Mouse (Mus musculus): ENCODE measurements around the gene Pigk.
A peak's percentile ranks its signal among the peaks of the same experiment; 100 is the strongest.

Pigk gene

DNA sequence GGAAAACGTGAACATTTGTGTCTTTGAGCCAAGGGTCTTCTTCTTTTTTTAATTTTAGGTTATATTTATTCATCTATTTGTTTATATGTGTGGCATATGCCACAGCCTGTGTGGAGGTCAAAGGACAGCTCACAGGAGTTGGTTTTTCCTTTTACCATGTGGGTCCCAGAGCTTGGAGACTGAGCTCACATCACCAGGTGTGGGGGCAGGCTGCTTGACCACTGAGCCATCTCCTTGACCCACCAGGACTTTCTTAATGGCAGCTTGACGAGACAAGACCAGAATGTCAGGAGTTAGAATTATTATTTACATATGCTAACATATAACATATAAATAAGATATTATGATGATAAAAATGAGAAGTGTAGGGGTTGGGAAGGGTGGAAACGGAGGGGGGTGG, 182.2 kb downstream of the Pigk start:
- no peak for DNase-seq (ENCODE audit: low read depth in 2 of 2, low spot score in 2 of 2)

DNA sequence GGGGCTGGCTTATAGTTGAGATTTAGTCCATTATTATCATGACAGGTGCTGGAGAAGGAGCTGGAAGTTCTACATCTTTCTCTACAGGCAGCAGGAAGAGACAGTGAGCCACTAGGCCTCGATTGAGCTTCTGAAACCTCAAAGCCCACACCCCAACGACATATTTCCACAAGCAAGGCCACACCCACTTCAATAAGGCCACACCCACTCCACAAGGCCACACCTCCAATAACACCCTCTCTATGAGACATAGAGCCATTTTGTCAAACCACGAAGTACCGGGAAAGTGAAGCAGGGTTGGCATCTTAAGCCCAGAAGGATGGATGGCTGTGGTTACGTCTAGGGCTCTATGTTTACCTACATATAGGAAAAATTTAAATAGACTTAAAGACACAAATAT, 183.3 kb downstream of the Pigk start:
- no peak for DNase-seq (ENCODE audit: low read depth in 2 of 2, low spot score in 2 of 2)

DNA sequence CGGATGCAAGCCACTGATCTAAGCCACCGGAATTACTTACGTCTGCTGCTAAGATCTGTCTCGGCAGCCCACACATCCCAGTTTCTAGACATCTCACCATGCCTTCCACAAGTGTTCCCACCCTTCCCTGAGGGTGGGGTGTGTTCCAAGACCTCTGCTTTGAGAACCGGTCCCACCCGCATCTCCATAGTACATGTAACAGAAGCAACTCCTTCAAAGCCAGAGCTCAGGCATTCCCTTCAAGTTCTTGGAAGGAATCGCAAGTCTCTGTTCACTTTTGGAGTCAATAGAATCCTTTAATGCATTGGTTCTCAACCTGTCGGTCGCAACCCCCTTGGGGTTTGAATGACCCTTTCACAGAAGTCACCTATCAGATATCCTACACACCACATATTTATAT, 185.0 kb downstream of the Pigk start:
- no peak for DNase-seq (ENCODE audit: low read depth in 2 of 2, low spot score in 2 of 2)

DNA sequence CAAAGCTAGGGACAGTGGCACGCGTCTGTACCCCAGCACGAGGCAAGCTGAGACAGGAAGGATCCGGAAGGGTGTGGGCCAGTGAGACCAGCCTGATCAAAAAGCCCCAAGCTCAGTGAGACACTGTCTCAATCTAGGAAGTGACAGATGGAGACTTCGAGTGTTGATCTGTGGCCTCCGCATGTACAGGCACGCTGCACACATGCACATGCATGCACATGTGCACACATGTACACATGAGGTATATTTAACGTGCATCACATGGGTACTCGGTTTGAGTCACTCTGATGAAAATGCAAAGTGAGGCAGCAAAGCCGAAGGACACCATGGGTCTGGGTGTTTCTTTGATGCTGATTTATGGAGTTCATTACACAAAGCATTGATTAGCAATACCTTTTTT, 191.1 kb downstream of the Pigk start:
- no peak for DNase-seq (ENCODE audit: low read depth in 2 of 2, low spot score in 2 of 2)

DNA sequence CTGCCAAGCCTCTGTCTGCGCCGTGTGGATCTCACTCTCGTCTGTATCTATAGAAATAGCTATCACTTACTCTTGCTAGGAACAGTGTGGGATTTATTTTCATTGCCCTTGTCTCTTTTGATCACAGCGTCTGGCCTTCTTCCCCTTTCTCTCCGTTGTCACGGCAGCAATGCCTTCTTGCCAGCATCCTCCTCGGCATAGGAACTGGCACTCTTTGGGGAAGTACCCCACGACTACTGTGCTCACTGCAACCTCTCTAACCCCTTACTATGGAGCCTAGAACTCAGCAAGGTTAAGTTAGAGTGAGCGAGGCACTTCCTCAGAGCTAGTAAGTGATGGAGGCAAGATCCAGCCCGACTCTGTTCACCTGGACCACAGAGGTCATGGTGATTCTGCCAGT, 191.9 kb downstream of the Pigk start:
- no peak for DNase-seq (ENCODE audit: low read depth in 2 of 2, low spot score in 2 of 2)

DNA sequence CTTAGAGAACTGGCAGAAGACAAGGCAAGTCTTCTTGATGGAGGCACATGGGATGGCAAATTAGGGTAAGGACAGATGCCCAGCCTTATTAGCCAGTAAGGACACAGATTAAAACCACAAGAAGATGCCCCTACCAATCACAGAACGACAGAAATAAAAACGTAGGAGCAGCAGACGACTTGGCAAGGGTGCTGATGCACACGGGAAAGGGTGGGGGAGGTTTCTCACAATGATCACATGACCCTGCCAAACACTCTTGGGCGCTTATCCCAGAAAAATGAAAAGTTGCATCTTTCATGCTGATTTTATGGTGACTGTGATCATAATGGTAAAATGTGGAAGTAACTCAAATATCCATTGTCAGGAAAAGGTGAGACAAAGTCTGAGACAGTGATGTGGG, 193.2 kb downstream of the Pigk start:
- no peak for DNase-seq (ENCODE audit: low read depth in 2 of 2, low spot score in 2 of 2)

DNA sequence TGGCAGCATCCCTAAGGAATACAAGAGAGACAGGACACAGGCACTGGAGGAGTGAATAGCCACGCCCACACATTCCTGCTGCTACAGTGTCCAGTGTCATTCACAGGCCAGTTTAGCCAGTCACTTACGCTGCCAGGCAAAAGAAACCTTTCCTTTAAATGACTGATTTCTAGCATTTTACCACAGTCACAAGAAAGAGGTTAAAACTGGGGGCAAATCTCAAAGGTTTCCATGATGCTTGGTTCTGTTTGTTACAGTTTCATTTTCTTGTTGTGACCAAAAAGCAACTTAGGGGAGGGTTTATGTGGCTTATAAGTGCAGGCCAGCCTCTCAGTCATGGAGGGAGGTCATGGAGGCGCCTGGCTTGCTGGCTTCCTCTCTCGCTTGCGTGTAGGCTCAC, 193.8 kb downstream of the Pigk start:
- no peak for DNase-seq (ENCODE audit: low read depth in 2 of 2, low spot score in 2 of 2)

DNA sequence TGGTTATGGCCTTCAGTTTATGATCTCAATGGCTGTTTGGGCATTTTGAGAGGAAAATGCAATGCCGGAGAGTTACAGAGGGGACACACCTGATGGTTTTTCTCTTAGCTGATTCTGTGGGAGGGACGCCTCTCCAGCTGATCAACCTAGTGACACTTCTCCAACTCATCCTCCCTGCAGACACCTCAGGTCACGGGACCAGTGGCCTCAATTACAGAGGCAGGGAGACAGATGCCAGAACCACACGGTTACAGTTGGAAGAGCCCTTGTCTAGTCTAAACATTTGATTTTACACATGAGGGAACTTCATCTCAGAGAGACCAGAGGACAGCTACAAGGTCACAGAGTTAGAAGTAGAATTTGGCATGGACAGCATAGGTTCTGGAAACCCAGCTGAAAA, 197.7 kb downstream of the Pigk start:
- no peak for DNase-seq (ENCODE audit: low read depth in 2 of 2, low spot score in 2 of 2)

DNA sequence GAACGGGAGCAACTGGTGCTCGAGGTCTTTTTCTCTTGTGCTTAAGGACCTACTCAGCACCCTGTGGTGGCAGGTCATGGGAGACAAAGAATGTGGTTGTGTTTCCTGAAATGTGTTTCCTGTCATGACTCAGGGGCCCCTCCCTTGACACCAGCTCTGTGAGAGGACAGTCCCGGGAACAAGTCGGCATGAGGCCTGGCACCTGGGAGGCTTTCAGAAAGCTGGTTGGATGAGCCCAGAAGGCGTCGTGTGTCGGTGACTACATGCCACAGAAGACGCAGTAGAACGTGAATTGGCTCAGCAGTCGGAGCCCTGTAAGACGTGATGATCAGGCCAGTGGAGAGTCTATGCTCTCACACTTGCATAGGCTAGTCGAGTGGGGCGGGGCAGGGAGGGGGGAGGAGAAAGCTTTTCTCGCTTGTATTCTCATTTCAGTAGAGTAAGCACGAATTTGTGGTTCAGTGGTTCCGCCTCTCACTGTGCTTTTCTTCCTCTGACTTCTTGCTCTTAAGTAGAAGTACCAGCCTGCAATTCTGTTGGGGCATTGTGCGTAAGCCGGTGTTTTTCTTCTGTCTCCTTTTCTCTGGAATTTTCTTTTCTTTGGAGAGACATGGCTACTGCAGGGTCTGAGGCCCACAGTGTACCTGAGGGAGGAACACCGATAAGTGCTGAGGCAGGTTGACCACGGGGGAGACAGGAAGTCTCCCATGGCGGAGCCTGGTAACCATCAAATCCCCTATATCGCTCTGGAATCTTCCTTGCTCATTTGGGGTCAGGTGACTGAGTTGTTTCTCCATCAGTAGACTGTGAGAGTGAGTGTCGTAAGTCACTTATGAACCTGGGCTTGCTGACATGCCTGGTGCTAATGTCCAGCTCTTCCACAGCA, 198.6 kb downstream of the Pigk start:
- peak; percentile 69 for DNase-seq (ENCODE audit: low read depth in 2 of 2, low spot score in 2 of 2)

DNA sequence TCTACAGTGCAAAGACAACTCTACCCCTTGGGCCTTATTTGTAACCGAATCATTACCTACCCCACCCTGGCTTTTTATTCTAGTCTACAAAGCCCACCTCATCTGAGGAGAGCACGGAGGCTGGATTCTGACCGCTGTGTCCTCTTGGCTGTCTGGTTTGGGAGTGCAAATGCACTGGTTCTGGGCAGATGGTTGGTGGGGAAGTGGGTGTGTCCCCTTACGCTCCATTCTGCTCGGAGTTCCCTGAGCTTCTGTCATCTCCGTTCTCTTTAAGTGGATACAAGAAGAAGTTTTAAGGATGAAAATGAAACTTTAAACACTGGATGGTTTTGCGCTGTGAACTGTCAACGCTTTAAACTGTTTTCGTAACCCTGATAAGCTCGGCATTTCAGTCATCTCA, 199.2 kb downstream of the Pigk start:
- DNase-seq (ENCODE audit: low read depth in 2 of 2, low spot score in 2 of 2), result no peak

DNA sequence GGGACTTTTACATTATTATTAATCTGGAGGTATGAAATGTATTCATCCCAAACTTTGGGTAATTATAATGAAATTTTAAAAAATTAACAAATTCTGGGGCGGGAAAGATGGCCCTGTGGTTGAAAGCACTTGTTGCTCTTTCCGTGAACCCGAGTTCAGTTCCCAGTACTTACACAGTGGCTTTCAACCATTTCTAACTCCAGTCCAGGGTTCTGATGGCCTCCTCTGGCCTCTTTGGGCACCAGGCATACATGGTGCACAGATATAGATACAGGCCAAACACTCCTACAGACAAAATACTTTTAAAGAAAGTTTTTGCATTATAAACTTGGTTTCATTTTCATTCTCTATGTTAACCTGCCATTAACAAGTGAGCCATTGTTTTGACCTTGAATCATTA, 199.7 kb downstream of the Pigk start:
- no peak for DNase-seq (ENCODE audit: low read depth in 2 of 2, low spot score in 2 of 2)

DNA sequence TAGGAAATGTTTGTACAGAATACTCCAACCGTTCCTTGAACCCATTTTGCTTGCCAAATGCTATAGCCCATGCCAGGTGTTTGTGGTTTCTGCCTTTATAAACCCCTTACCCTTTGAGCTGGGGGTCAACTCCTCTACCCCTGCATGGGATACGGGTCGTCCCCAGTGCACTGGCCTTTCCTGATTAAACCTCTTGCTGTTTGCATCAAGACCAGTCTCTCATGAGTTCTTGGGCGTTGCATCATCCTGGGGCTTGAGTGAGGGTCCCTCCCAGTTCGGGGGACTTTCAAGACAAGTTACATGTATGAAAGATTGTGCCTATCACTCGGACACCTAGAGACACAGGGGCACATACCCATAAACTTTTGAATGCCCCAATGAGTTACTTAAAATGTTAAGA, 200.5 kb downstream of the Pigk start:
- DNase-seq (ENCODE audit: low read depth in 2 of 2, low spot score in 2 of 2), result no peak

DNA sequence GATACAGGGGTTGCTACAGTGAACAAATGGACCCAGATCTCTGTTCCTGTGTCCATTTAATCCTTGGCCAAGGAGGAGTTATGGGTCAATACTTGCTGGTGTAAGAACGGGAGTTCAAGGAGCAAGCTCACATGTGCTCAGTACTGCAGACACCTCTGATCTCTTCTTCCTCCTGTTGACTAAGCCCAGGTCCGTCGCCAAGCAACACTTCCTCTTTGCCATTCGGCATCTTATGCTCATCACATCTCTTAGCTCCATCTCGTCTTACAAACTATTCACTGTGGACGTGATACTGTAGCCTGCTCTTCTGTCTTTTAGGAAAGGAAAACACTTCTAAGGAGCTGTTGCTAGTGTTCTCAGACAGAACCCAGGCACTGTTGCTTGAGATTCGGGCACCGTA, 203.7 kb downstream of the Pigk start:
- peak in 1 of 2 experiments; percentile 9 for DNase-seq (ENCODE audit: low read depth in 2 of 2, low spot score in 2 of 2)

DNA sequence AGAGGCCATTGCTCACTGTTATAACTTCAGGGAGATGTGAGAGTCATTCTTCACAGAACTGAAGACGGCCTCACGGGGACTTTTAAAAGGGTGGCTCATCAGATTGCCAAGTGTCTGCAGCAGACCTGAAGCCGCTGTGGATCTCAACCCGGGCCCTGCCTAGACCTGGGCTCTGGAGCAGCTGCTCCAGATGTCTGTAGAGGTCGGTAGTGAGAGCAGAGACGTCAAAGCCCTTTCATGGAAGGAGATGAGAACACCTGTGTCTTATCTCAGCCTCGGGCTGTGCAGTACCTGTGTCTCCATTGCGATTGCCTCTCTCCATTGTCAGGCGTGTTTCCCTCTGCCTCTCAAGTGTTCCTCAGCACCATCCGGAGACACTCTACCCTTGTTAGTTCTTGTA, 205.2 kb downstream of the Pigk start:
- DNase-seq (ENCODE audit: low read depth in 2 of 2, low spot score in 2 of 2), result no peak

DNA sequence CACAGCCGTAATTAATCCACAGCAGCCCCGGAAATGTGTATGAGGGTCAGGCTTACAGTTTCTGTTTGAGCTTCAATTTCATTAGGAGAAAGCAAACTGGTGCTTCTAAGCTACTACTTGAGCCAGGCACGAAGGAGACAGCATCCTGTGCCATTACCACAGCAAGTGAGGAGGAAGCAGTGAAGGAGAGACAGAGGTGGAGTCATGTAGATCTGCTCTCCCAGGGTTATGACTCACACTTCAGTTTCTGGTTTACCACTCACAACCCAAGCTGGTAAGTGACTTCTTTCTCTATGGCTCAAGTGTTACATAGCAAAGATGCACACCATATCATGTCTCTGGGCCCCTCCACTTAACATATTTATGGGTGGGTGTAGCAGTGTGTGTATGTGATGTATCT, 206.5 kb downstream of the Pigk start:
- no peak for DNase-seq (ENCODE audit: low read depth in 2 of 2, low spot score in 2 of 2)

DNA sequence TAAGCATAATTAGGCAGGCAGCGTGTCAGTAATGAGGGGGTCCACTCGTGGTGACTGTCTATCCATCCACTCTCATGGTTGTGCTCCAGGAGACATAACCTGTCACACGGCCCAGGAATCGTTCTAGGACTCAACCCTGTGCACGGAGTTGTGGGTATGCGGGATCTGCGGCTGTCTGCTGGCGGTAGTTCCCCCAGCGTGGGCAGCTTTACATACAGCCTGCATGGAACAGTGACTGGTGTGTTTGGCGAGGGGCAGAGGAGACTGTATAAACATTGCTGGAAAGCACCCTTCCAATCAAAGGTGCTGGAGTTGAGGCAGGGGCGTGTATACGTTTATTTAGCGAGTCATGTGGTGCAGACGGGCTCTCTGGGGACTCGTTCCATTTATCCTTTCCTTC, 209.6 kb downstream of the Pigk start:
- DNase-seq (ENCODE audit: low read depth in 2 of 2, low spot score in 2 of 2), result no peak

DNA sequence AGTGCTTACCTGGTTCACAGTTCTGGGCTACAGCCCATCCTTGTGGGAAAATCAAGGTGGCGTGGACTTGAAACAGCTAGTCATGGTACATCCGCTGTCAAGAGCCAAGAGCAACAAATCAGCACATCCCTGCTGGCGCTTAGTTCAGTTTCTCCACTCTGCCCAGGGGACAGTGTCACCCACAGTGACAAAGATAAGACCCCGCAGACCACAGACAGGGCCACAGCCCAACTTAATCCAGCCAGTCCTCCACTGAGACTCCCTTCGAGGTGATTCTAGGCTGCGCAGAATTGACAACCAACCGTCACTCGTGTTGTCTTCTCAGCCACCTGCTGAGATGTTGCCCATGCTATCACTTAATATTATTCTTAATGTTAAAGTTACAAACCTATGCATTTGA, 211.5 kb downstream of the Pigk start:
- no peak for DNase-seq (ENCODE audit: low read depth in 2 of 2, low spot score in 2 of 2)

DNA sequence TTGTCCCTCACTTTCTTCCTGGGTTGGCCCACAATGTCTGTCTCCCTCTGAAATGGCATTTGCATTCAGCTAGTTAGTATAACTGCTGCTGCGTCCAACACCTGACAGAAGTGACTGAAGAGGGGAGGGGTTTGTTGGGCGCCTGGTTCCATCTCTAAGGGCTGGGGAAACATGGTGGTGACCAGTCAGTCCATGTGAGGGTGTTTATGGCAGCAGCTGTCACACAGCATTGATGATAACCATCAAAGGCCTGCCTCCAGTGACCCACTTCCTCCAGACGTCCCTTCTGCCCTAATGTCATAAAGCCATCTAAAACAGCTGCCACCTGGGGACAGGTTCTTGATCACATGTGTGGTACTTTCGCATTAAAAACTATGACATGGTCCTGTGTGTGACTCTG, 212.3 kb downstream of the Pigk start:
- DNase-seq (ENCODE audit: low read depth in 2 of 2, low spot score in 2 of 2), result no peak

DNA sequence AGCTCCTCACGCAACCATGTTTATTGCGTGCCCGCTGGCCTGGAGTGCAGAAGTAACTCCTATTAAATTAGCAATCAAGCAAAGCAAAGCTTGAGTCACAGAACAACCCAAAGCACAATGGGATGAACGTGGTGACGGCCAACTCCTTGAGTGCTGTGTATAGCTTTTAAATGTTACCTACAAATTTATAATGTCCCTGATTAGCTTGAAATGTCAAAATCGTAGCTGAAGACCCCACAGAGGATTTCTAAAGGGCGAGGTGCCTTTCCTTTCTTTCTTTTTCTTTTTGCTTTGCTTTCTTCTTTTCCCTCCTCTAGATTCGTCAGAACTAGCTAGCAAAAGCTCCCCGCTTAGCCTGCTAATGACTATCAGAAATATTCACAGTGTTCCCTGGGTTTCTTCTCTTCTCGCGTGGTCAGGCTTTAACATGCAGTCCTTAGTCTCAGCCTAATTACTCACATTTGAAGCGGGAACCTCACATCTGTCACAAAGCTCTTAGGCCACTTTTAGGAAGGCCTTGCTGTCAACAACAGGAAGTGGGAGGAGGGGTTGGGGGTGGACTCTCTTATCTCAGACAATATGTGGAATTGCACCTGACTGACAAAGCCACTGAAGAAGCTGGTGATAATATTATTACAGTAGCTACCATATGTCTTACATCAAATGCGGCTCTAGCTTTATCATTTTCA, 214.5 kb downstream of the Pigk start:
- peak; percentile 24 to 49 for DNase-seq (ENCODE audit: low read depth in 2 of 2, low spot score in 2 of 2)

DNA sequence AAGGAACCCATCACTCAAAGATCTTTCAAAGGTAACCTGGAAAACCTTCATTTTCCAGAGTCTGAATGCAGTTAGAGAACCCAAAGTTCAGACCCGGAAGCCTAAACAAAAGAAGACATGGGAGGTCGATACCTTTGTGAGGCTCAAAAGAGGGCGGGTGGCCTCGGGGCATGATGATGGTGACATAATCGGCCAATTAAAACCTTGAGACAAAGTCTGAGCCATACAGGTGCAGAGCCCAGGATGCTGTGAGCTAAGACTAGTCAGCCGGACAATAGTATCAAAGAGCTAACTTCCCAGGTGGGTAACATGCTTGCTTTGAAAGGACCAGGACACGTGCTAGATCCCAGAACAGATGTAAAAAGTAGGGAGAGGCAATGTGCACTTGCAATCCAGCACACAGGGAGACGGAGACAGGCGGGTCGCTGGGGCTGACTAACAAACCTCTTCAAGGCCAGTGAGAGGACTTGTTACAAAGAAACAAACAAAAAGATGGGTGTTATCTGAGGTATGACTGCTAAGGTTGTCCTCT, 215.4 kb downstream of the Pigk start:
- no peak for DNase-seq (ENCODE audit: low read depth in 2 of 2, low spot score in 2 of 2)

DNA sequence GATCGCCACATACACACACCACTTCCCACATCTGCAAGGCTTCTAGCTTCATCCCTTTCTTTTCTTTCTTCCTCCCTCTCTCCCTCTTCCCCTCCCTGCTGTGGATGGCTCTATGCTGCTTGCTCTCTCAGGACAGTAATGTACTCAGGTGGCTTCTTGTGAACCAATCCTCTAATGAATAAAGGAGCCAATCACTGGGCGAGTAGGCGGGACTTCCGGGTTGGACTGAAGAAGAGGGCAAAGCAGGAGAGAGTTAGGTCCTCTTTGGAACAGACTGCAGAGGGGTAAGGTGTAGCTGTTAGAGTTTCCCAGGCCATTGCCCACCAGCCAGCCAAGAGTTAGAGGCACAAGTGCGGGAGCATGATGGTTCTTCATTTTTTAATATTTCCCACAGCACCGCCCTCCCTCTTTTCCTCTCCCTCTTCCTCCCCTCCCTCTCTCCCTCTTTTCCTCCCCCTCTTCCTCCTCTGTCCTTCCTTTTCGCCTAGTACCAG, 215.9 kb downstream of the Pigk start:
- peak; percentile 25 to 56 for DNase-seq (ENCODE audit: low read depth in 2 of 2, low spot score in 2 of 2)

DNA sequence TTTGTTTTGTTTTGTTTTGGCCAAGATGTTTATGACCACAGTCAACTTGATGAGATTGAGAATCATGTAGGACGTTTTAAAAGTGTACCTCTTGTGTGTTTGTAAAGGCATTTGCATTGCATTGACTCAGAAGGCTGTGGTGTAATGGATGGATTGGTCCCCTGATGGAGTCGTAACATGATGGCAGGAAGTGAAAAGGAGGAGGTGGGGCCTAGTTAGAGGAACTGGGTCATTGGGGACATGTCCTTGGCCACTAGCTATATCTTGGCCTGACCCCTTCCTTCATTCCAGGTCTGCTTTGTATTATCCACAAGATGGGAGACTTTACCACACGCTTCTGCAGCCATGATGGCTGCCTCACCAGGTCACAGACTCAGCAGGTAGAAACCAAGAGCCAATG, 217.5 kb downstream of the Pigk start:
- DNase-seq (ENCODE audit: low read depth in 2 of 2, low spot score in 2 of 2), result no peak
